Mouse (Mus musculus) retina, postnatal 7 days (tissue): ENCODE measurements around the gene Mroh3.

Source experiments
- DNase-seq: peaks from one replicate; pipeline ENCODE4 v3.0.0-alpha.2; 2012; ENCODE audit warnings: low read depth, low spot score

Gene Mroh3

DNA sequence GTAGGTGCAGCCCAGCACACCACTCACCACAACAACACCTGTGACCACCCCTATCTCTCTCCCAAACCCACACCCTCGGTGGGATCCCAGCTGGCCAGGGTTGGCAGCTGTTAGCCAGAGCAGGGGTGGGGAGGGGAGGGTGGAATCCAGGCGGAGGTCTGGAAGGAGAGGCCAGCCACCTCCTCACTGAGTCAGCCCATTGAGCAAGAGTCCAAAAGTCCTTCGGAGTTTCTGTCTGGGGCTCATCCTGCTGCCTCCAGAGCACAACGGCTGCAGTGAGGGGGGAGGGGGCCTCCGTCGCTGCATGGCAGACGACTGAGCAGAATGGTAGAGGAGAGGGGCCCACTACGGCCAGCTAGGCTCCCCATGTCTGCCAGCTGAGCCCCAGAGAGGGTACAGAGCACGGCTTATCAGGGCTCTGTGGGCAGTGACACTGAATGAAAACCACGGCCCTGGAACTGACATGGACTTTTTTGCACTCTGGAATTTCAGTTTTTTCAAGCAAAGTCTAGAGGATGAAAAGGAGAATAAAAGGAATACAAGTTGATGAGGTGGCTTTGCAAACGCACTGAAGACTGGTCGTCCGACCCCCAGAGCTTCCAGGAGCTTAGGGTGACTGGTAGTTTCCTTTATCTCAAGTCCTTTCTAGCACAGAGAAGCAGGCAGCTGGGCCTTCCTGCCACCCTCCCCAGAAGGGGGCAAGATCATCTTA, 15.9 kb upstream of the Mroh3 start:
- no peak for DNase-seq

DNA sequence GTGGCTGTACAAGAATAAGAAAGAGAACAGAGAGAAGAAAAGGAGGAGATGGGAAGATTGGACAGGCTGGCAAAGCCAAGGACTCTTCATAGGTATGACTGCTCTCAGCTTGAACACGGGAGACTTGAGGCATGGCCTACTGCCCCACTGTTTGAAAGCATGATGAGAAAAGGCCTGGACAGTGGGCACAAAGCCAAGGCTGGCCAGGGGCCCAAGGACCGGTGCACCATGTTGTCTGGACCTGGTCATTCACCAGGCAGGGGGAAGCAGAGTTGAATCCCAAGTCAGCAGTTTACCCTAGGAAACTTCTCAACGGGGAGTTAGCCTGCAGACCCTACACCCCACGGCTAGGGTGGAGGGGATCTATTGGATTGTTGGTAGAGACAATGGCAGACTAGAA, 15.2 kb upstream of the Mroh3 start:
- no peak for DNase-seq

DNA sequence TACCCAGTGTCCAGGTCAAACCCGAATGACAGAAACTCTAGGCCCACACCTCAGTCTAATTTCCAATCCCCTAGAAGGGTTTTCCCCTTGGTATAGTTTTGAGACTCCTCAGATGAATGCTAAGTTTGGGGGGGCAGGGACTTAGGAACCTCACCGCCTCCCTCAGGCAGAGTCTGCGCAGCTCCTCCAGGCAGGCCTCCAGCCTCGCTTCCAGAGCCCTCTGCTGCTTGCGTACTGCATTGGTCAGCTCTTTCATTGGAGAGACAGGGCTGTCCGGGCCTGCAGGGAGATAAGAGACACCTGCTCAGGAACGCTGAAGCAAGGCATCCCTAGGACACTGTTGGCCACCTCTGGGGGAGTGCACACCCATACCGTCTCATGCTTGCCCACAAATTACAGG, 14.0 kb upstream of the Mroh3 start:
- DNase-seq: no peak

DNA sequence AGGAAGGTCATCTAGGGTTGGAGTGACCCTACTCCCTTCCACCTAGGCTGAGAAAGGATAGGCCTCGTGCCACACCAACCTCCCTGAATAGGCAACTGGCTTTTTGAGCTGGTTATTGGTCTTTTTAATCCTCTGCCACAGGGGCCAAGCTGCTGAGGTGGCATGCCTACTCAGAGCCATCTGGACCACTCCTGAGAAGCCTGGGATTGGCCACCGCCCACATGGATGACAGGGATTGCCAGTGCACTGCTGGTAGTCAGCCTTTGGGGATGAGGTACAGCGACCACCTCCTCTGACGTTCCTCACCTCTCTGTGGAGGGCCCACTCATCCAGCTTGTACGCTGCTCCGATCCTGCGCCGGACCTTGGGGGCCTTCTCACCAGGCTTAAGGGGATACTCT, 13.2 kb upstream of the Mroh3 start:
- DNase-seq: no peak

DNA sequence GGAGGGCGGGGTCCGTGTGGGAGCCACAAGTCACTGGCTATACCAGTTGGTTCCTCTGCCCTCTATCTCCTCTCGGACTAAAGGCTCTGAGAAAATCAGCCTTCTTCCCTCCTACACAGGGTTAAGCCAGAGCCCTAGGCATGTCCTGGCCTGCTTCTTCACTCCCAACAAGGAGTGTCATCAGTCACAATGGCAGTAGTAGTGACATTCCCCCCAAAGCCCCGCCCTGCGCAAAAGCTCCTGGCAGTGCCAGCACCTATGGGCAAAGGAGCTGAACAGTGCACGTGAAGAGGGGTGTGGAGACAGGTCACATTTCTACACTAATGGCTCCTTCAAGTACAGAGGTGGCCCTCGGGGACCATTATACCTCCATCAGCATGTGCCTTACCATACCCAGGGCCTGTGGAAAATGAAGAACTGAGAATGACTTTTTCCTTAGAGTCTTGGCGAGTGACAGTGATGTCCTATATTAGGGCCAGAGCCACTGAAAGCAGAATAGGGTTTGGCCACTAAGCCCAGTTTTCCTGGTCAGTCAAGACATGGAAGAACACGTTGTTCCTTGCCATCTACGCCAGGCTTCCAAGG, 11.2 kb upstream of the Mroh3 start:
- no peak for DNase-seq

DNA sequence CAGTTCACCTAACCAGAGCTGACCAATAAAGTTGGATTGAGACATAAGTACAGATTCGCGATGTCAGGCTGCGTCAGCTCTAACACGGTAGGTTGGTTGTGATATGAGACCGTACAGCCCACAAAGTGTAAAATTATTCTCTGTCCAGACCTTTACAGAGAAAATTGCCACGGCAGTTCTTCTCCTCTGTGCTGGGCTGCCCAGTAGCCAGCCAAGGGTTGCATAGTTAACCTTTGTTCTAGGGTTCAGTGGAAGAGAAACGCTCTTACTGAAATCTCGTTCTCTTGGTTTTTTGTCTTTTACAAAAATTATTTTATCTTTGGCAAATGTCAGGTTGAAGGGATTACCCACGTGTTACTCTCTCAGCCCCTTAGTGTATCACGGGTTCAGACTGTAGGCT, 9.8 kb upstream of the Mroh3 start:
- DNase-seq: no peak

DNA sequence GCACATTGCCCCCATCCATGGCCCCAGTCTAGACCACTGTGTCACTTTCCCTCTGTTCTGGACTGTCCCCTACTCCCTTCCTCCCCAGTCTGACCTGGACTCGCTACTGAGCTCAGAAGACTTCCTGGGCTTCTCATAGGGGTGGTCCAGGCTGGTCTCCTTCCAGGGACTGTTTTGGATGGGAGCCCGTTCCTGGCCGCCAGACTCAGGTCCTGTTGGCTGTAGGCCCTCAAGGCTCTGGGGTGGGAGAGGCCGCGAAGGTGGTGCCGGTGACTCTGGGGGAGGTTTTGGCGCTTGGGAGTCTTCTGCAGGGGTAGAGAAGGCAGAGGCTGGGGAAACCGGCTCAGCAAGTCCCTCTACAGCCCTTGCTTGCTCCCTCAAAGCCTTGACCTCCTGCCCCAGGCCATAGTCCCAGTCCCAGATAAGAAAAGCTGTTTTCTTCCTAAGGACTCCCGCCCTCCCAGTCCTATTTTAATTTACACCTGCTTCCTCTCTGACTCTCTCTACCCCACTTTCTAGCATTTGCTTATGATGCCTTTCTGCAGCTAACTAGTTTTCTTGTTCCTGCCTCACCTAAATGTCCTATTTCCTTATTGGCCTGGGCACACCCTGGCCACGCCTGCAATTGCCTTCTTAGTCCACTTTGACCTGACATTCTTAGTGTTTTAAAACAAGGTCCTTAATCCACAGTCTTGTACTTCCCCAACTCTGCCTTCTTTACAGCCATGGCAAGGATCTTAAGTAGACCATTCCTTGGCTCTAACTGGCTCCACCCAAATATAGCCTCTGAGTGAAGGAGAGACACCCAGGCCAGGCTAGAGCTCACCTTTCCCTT, 7.6 kb upstream of the Mroh3 start:
- no peak for DNase-seq

DNA sequence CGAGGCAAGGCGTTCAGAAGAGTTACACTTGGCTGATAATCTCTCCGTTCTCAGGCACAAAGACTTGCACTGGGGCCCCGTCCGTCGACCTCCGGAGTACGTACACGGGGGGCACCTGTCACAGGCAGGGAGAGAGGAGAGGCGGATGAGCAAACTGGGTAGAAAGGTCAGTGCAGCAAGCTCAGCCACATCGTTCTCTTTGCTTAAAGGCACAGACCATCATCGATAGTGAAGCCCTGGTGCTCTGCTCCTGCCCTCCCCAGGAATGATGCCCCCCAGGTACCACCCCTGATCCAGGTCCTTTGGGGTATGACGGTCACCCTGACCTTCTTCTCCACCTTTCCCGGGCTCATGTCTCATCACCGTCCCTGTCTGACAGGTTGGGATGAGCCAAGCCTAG, 1.7 kb upstream of the Mroh3 start:
- DNase-seq: no peak

DNA sequence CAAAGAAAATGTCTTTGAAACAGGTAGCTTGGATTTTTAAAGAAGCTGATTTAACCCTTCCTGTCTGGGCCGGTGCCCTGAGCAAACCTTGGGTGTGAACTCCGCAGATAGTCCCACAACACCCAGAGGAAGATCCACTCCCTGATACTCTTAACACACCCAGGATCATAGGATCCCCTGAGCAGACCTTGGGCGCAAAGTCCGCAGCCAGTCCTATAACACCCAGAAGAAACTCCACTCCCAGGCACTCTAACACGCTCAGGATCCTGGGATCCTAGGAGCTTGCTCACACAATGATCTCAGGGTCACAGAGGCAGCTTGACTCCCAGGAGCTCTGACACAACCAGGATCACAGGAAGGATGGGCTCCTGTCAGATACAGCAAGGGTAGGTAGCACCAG, 22.6 kb downstream of the Mroh3 start:
- DNase-seq: no peak

DNA sequence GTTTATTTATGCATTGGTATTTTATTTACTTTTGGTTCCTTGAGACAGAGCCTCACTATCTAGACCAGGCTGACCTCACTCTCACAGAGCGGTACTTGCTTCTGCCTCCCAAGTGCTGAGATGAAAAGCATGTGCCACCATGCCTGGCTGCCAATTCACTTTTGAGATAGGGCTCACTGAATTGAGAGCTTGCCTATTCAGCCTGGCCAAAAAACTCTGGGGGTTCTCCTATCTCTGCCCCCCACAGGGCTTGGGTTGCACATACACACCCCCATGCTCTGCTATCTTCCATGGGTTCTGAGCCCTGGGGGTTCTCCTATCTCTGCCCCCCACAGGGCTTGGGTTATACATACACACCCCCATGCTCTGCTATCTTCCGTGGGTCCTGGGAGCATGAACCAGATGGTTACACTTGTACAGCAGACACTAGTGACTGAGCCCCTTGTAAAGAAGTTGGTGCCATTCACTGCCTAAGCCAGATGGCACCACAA, 33.1 kb downstream of the Mroh3 start:
- DNase-seq: no peak

DNA sequence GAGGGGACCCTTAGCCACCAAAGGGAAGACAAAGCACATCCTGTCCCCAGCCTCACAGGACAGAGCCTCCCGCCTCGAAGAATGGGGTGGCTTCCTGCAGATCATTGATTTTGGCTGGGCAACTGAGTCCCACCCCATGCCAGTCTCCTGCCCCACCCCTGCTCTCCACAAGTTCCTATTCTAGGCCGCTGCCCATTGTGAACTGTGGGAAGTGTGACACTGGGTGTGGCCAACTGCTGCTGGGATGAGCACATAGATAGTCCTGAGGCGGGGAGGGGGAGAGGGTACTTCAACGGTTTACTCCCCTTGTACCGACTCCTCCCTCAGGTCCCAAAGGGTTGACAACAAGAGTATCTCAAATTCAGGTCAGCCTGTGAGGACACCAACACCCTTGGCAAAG, 33.9 kb downstream of the Mroh3 start:
- DNase-seq: no peak

DNA sequence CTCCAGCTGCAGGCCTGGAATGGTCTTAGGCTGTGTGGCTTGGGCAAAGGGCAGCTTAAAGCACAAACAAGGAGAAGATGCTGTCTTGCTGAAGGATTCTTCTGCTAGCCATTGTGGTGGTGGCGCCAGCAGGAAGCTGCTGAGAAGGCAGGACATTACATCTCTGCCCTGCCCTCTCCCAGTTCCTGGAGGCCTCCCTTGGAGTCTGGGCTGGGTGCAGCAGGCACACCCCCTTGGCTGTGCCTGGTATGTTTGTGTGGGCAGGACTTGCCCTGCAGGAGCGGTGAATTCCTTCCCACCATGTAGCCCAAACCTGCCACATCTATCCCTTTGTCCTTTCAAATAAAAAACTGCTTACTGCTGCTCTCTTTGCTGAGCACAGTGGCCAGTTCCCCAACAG, 35.5 kb downstream of the Mroh3 start:
- no peak for DNase-seq

DNA sequence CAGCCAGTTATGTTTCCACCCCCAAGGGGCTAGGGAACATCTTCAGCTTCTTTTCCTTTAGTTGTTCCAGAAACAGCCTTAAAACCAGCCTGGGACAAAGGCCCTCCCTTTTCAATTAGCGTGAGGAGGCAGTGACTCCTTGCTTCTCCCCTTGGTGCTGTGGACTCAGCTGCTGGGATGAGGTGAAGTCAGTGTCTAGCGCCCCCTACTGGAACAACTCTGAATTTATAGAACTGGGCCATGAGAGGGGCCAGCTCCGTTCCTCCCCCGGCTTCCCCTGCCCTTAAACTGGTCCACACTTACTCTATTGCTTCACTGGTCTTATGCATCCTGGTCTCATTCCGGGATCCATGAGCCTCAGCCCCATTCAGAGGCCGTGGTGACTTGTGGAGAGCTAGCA, 37.4 kb downstream of the Mroh3 start:
- DNase-seq: no peak

DNA sequence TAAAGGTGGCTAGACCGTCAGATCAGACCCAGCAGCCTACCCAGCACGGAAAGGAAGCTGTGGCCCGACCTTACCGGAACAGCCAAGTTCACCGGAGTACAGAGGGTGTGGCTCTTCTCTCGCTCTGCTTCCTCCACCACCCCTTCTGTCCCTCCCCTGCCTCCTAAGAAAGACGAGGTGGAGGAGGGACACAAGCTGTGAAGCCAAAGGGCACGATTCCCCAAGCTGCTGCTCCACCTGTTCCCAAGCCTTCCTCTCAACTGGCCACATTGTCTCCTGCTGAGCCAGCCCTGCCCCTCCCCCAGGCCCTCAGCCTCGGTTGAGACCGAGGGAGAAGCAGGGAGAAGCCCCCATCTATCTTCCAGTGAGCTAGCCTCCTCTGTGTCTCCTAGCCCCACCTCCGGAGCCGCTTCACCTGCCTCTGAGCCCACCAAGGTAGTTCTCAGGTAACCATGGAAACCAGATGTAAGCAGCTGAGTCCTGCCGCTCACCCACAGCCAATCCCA, 38.5 kb downstream of the Mroh3 start:
- DNase-seq: no peak

DNA sequence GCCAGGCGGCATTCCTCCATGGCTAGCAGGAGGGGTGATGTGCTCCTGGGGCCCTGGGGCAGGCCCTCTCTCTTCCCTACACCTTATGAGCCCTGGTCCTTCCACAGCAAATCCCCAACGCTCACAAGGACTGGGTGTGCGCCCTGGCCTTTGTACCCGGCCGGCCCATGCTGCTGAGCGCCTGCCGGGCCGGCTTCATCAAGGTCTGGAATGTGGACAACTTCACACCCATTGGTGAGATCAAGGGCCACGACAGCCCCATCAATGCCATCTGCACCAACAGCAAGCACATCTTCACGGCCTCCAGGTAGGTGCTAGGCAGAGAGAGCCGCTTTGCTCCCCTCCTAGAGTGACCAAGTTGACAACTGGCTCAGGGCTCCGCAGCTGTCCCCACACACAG, 39.9 kb downstream of the Mroh3 start:
- DNase-seq: no peak

DNA sequence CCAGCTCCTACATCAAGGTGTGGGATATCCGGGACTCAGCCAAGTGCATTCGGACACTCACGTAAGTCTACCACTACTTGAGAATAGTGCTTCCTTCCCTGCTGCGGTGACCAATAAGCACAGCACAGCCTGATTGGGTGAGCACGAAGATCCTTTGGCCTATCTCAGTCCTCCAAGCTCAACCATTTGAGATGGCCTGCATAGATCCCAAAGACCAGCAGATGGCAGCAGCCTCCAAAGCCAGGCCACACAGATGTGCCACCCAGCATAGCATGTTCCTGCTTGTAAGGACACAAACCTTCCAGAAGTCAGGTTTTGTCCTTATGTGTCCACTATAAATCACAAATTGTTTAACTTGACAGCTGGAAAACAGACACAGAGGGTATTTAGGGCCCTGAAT, 42.5 kb downstream of the Mroh3 start:
- peak; percentile 83 for DNase-seq

DNA sequence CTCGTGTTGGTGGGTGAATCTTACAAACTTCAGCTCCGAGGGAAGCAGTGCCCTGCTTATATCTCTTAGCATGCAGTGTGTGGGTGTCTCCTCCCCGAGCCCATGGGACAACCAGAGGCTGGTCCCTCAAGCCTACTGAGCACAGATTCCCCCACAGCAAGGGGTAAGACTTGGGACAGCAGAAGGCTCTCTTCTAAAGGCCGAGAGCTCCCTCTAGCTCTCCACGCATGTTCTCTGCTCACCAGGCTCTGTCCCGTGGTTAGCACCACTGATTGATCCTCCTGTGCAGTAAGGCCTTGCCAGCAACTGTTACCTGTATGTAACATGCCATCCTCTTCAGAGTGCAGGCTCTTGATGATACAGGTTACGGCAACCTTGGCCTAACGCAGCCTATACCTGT, 45.0 kb downstream of the Mroh3 start:
- no peak for DNase-seq

DNA sequence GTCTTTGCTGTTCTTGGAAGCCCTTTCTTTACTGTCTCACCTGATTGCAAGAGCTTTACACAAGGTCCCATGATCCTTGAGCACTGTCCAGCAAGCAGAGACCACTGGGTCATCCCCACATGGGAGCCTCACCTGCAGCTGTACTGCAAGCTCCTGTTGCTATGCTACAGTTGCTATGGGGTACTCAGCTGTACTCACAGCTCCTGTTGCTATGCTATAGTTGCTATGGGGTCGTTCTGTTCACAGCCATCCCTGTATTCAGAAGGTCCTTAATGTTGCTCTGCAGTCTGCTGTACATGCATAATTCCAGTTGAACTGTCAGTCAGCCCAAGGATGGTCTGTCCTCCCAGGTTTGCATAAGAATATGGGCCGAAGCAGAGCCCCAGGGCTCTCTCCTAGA, 47.2 kb downstream of the Mroh3 start:
- DNase-seq: no peak

DNA sequence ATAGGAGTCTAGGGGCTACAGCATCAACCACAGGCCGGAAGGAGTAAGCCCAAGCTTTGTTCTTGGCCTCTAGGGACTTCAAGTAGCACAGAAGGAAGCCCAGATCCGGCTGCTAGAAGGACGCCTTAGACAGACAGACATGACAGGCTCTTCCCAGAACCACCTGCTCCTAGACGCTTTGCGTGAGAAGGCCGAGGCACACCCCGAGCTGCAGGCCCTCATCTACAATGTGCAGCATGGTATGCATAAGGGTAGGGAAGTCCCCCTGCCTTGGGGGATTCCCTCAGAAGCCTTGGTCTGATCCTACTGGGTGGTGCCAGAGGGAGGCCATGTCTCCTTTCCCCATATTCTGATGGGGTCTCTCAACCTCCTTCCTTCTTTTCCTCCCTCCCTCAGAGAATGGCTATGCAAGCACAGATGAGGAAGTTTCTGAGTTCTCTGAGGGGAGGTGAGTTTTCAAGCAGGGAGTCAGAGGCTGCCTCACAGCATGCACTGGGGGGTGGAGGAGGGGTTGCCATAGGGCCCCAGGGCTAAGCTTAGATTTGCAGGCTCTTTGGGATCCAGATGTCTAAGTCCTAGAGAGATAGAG, 51.2 kb downstream of the Mroh3 start:
- no peak for DNase-seq

DNA sequence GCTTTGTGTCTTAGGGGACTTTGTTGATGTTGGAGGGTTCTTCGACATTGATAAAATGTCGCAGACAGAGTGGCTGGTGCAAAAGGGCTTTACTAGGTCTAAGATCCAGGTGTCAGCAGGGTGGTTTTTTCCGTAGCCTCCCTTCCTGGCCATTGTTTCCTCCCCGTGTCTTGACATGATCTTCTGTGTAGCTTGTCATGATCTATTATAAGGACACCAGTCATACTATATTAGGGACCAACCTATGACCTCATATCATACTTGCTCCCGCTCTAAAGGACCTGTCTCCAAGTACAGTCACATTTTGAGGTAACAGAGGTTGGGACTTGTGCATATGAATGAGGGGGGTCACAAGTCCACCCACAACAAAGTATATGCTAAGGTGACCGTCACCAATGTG, 51.7 kb downstream of the Mroh3 start:
- no peak for DNase-seq

DNA sequence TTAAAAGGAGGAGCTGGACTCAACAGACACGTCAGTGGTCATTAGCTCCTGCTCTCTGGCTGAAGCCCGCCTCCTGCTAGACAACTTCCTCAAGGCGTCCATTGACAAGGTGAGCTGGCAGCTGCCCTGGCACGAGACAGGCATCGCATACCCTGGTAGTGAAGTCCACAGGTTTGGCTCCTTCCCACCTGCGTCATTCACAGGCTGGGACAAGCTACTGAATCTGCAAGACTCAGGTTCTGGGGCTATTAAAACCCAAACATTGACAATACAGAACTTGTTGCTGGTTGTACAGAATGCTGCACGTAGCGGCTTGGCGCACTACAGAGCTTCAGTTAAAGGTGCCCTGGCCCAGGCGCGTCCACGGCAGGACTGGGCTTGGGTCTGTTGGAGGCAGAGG, 52.3 kb downstream of the Mroh3 start:
- DNase-seq: no peak

DNA sequence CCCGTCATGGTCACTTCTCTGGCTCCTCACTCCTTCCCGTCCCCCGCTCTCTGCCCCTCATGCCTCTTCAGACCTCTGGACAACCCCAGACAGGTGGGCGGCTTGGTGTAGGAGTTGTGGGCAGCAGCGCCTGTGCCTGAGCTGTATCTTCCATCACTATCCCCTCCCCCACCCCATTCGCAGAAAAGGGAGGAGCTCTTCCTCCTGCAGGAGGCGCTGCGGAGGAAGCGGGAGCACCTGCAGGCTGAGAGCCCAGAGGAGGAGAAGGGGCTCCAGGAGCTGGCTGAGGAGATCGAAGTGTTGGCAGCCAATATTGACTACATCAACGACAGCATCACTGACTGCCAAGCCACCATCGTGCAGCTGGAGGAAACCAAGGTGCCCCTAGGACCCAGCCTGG, 52.8 kb downstream of the Mroh3 start:
- no peak for DNase-seq
